Mouse (Mus musculus): ENCODE results near the gene Tfb2m. TPM values are rescaled to one million over a fixed set of nuclear protein-coding genes. Genes with fewer than 3 reads are reported as not detected.

The Tfb2m gene
- polyA plus RNA-seq, 1 experiment from 2014 or later, result 32.7 TPM

GRCm38 (mm10) chr1:179519901-179520300, 26.2 kb downstream of the Tfb2m start:
- WGBS, result 83% methylated on average over 3 of the region's 3 CpGs
- H3K4me1 ChIP-seq, result 0 out of 2 replicates have a peak, but pooled peaks cover 7% of the 10 kb centered on the region

DNA sequence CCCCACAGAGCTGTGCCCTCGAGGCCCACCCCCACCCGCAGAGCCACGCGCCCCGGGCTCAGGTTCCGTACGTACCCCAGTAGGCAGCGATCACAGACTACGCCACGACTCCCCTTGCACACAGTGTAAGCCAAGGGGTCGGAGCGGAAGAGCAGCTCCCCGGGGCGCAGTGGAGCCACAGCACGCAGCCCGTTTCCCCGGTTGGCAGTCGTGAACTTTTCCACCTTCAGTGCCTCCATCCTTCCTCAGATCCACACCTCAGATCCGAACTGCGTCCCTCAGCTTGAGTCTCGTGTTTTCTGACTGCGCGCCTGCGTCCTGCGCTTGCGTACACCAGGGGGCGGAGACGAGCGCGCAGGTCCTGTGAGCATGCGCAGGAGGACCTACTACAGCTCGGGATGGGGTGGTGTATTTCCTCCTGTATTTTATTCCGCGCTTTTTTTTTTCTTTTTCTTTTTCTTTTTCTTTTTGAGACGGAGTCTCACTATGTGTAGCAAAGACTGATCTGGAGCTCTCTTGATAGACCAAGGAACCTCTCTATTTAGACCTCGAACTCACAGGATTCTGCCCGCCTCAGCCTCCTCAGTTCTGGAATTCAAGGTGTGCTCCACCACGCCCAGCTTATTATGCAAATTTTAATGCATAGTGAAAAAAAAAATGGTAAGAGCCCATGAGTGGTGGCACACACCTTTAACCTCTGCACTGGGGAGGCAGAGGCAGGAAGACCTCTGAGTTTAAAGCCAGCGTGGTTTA, 28.2 kb downstream of the Tfb2m start, which contains the start of gene Smyd3:
Gene Smyd3 (minus strand): TSS at position 329 of the 753 bp plus-strand sequence.
- WGBS, result 6% methylated on average over 39 of the region's 39 CpGs
- H3K4me1 ChIP-seq, result 0 out of 2 replicates have a peak, but pooled peaks cover 7% of the 10 kb centered on the region
- H3K4me3 ChIP-seq, result peak within 1 kb of the TSS; percentile 81
- H3K9ac ChIP-seq, result peak within 1 kb of the TSS; percentile 80
- H3K27me3 ChIP-seq, result no peaks in the 10 kb centered on the region
- peak within 1 kb of the TSS; percentile 90 for H3K4me2 ChIP-seq
- H3K9me3 ChIP-seq, result no peaks in the 10 kb centered on the region
- peak; percentile 71 for ATAC-seq (ENCODE audit: insufficient number of reproducible peaks, insufficient read depth, low FRiP score, low TSS enrichment, low read depth)
- H3K36me3 ChIP-seq, result no peaks in the 10 kb centered on the region
- H3K27ac ChIP-seq, result peak within 1 kb of the TSS; percentile 55

More at GRCm38 (mm10) chr1:179519901-179520300, 26.2 kb downstream of the Tfb2m start:
- no peaks in the 10 kb centered on the region for H3K27me3 ChIP-seq
- no peak overlapping the region for H3K4me2 ChIP-seq
- no peak overlapping the region for H3K4me3 ChIP-seq
- no peaks in the 10 kb centered on the region for H3K36me3 ChIP-seq
- no peak for ATAC-seq (ENCODE audit: insufficient number of reproducible peaks, insufficient read depth, low FRiP score, low TSS enrichment, low read depth)
- no peak overlapping the region for H3K9ac ChIP-seq
- no peak overlapping the region for H3K27ac ChIP-seq
- H3K9me3 ChIP-seq, result no peaks in the 10 kb centered on the region

DNA sequence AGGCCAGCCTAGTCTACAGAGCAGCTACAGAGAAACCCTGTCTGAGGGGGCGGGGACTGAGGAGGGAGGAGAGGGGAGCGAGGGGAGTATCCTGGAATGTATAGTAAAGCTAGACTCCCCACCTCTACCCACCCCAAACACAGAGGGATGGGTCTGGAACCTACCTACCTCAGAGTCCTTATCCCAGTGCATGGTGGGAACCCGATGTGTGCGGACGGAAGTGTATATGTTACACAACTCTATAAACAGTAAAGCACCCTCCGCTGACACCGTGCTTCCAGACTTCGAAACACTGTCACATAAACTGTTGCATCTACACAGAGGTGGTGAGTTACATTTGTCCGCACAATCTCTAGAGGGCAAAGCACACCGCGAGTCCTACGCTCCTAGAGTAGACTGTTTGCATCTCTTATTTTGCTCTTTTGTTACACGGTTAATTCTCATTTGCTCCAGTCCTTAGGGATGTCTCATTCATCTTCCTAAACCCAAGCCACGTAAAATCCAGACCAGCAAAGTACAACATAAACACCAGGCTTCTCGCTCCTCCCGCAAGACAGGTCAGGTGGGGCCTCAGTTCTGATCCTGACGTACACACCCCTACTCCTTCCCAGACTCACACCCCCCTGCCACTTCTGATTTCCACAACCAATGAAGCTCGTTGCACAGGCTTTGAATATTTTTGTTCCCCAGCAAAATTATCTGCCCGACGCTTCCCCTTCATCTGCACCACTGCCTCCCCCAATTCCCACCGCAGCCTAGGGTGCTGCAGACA, 28.9 kb downstream of the Tfb2m start:
- H3K27me3 ChIP-seq, result no peaks in the 10 kb centered on the region
- 0 out of 2 replicates have a peak, but pooled peaks cover 7% of the 10 kb centered on the region for H3K4me1 ChIP-seq
- no peaks in the 10 kb centered on the region for H3K9me3 ChIP-seq
- peak overlapping the region; percentile 55 for H3K27ac ChIP-seq
- peak; percentile 67 for ATAC-seq (ENCODE audit: insufficient number of reproducible peaks, insufficient read depth, low FRiP score, low TSS enrichment, low read depth)
- 0% methylated on average over 21 of the region's 21 CpGs for WGBS
- no peaks in the 10 kb centered on the region for H3K36me3 ChIP-seq
- peak overlapping the region; percentile 90 for H3K4me2 ChIP-seq
- peak overlapping the region; percentile 81 for H3K4me3 ChIP-seq
- peak overlapping the region; percentile 80 for H3K9ac ChIP-seq

DNA sequence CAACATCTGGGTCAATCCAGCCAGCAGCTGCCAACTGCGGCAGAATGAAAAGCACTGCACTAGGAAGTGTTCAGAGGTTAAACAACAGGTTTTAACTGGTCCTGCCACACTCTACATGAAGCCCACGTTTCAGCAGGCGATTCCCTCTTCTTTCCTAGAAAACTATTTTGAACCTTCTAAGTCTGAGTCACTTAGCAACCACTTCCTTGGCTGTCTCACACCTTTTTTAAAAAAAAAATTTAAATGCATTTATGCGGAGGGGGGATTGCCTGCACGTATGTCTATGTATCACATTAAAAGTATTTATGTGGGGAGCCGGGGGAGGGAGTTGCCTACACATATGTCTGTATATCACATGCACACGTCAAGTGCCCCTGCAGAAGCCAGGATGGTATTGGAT, 34.2 kb downstream of the Tfb2m start:
- WGBS, result 76% methylated on average over 7 of the region's 7 CpGs
- Histone ChIP-seq H3K4me3 (no peak overlapping the region), H3K27me3 (no peaks in the 10 kb centered on the region), H3K36me3 (no peaks in the 10 kb centered on the region), H3K4me2 (no peak overlapping the region), H3K9ac (no peak overlapping the region), H3K9me3 (no peaks in the 10 kb centered on the region), H3K27ac (no peak overlapping the region), H3K4me1 (0 out of 2 replicates have a peak, but pooled peaks cover 7% of the 10 kb centered on the region)
- no peak for ATAC-seq (ENCODE audit: insufficient number of reproducible peaks, insufficient read depth, low FRiP score, low TSS enrichment, low read depth)

GRCm38 (mm10) chr1:179510546-179511340, 35.3 kb downstream of the Tfb2m start:
- no peak overlapping the region for H3K9ac ChIP-seq
- no peaks in the 10 kb centered on the region for H3K27me3 ChIP-seq
- no peaks in the 10 kb centered on the region for H3K36me3 ChIP-seq
- no peaks in the 10 kb centered on the region for H3K4me1 ChIP-seq
- no peak overlapping the region for H3K4me3 ChIP-seq
- no peak overlapping the region for H3K4me2 ChIP-seq
- no peak overlapping the region for H3K27ac ChIP-seq
- ATAC-seq (ENCODE audit: insufficient number of reproducible peaks, insufficient read depth, low FRiP score, low TSS enrichment, low read depth), result no peak
- 82% methylated on average over 13 of the region's 13 CpGs for WGBS
- H3K9me3 ChIP-seq, result no peaks in the 10 kb centered on the region

DNA sequence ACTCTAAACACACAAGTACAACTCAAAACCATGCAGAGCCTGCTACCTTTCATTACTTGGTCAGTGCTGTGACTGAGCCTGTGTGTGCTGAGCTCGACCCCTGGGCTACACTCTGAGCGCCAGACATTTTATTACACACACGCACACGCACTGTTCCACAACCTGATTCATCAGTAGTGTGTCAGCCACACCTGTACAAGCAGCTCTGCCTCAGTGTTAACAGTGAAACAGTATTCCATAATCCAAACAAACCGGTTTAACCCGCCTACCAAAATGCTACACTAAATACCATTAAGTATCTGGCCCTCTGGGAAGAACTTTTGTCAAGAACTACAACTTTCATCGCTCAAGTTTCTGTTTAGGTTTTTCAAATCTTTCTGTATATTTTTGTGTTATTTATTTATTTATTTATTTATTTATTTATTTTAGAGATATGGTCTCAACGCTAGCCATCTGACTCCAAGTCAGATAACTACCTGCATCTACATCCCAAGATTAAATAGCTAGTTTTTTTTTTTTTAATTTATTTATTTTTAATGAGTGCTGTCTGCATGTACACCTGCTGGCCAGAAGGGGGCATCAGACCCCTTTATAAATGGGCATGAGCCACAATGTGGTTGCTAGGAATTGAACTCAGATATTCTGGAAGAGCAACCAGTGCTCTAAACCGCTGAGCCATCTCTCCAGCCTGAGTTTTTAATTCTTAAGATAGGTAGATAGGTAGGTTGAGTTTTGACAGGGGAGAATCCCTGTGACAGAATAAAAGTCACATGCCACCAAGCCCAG, 39.3 kb downstream of the Tfb2m start:
- Histone ChIP-seq H3K9ac (no peak overlapping the region), H3K9me3 (no peaks in the 10 kb centered on the region), H3K36me3 (no peaks in the 10 kb centered on the region), H3K27ac (no peak overlapping the region), H3K4me3 (no peak overlapping the region), H3K27me3 (no peaks in the 10 kb centered on the region), H3K4me1 (no peaks in the 10 kb centered on the region), H3K4me2 (no peak overlapping the region)
- WGBS, result 59% methylated on average over 9 of the region's 9 CpGs
- ATAC-seq (ENCODE audit: insufficient number of reproducible peaks, insufficient read depth, low FRiP score, low TSS enrichment, low read depth), result no peak

- WGBS, result 19% methylated on average over 3 of the region's 3 CpGs
- Histone ChIP-seq H3K4me2 (no peak overlapping the region), H3K9ac (no peak overlapping the region), H3K27me3 (no peaks in the 10 kb centered on the region), H3K9me3 (no peaks in the 10 kb centered on the region), H3K36me3 (peaks cover 4% of the 10 kb centered on the region; the same call in 1 of the 2 replicates), H3K4me1 (no peaks in the 10 kb centered on the region), H3K27ac (no peak overlapping the region), H3K4me3 (no peak overlapping the region)
- ATAC-seq (ENCODE audit: insufficient number of reproducible peaks, insufficient read depth, low FRiP score, low TSS enrichment, low read depth), result no peak
These were observed 43.5 kb downstream of the Tfb2m start for GRCm38 (mm10) chr1:179502565-179502964.

- Histone ChIP-seq H3K4me2 (no peak overlapping the region), H3K4me1 (no peaks in the 10 kb centered on the region), H3K36me3 (peaks cover 7% of the 10 kb centered on the region; the same call in 1 of the 2 replicates), H3K4me3 (no peak overlapping the region), H3K27me3 (no peaks in the 10 kb centered on the region), H3K9me3 (no peaks in the 10 kb centered on the region), H3K27ac (no peak overlapping the region), H3K9ac (no peak overlapping the region)
- ATAC-seq (ENCODE audit: insufficient number of reproducible peaks, insufficient read depth, low FRiP score, low TSS enrichment, low read depth), result no peak
- 72% methylated on average over 3 of the region's 3 CpGs for WGBS
These were observed 46.8 kb downstream of the Tfb2m start for GRCm38 (mm10) chr1:179499257-179499656.

DNA sequence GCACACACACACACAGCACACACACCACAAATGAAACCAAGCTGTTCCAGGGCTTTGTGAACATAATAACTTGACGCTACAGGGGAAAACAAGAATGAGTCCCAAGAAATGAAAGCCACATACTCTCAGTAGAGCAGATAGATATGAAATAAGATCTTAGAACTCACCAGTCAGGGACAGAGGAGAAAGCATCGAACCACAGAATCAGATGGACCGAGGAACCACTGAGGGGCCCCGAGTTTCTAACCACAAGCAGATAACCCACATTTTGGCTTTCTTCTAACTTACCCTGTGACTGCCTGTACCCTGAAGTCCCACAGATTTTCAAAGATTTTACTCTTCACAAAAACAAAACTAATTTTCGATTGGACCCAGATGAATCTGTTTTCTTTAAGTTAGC, 53.2 kb downstream of the Tfb2m start:
- peak overlapping the region; percentile 3; the same call in 1 of the 2 replicates for H3K27ac ChIP-seq
- peaks cover 7% of the 10 kb centered on the region; the same call in 1 of the 2 replicates for H3K36me3 ChIP-seq
- ATAC-seq (ENCODE audit: insufficient number of reproducible peaks, insufficient read depth, low FRiP score, low TSS enrichment, low read depth), result no peak
- no peak overlapping the region for H3K4me3 ChIP-seq
- no peaks in the 10 kb centered on the region for H3K9me3 ChIP-seq
- H3K27me3 ChIP-seq, result no peaks in the 10 kb centered on the region
- H3K4me1 ChIP-seq, result peaks cover 14% of the 10 kb centered on the region
- WGBS, result 43% methylated on average over 5 of the region's 5 CpGs
- no peak overlapping the region for H3K9ac ChIP-seq
- no peak overlapping the region for H3K4me2 ChIP-seq

DNA sequence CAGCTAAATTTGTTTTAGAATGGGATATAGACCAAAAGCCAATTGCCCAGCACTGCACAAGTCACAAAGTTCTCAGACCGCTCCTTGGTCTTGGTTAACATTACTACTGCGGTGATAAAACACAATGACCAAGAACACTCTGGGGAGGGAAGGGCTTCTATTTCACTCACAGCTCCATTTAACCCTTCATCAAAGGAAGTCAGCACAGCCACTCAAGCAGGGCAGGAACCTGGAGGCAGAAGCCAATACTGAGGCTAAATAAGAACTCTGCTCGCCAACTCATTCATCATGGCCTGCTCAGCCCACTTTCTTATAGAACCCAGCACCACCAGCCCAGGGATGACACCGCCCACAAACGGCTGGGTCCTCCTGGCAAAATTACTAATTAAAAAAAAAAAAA, 57.5 kb downstream of the Tfb2m start:
- 92% methylated on average over 5 of the region's 5 CpGs for WGBS
- Histone ChIP-seq H3K36me3 (no peaks in the 10 kb centered on the region), H3K9ac (no peak overlapping the region), H3K9me3 (no peaks in the 10 kb centered on the region), H3K4me2 (no peak overlapping the region), H3K4me1 (peaks cover 26% of the 10 kb centered on the region), H3K4me3 (no peak overlapping the region), H3K27me3 (no peaks in the 10 kb centered on the region), H3K27ac (no peak overlapping the region)
- no peak for ATAC-seq (ENCODE audit: insufficient number of reproducible peaks, insufficient read depth, low FRiP score, low TSS enrichment, low read depth)

Data from embryonic facial prominence, embryonic 13.5 days (tissue).